Mouse (Mus musculus): ENCODE measurements around the gene Tmem30c. TPM values are rescaled to one million over a fixed set of nuclear protein-coding genes. Genes with fewer than 3 reads are reported as not detected.

Gene Tmem30c
- 0.20 and 0.26 TPM in 2 replicates for polyA plus RNA-seq (2015; fragmentation: Nextera tagmentation; extraction: Ambion mirVana)

- no peak within 1 kb of the TSS for H3K27ac ChIP-seq
- H3K4me3 ChIP-seq, result no peak within 1 kb of the TSS
- no peaks in the 10 kb centered on the region for H3K36me3 ChIP-seq (ENCODE audit: poor library complexity, severe bottlenecking)
- no peak within 1 kb of the TSS for H3K4me2 ChIP-seq
- no peaks in the 10 kb centered on the region for H3K27me3 ChIP-seq
- ATAC-seq, result no peak
- no peaks in the 10 kb centered on the region for H3K9me3 ChIP-seq (replicated peaks)
- no peaks in the 10 kb centered on the region for H3K4me1 ChIP-seq
- no peak within 1 kb of the TSS for H3K9ac ChIP-seq
- 73% methylated on average over 2 of the region's 2 CpGs for WGBS
These were observed at the start of gene Tmem30c for GRCm38 (mm10) chr16:57292765-57293164. Tmem30c (minus strand) TSS chr16:57292865.

DNA sequence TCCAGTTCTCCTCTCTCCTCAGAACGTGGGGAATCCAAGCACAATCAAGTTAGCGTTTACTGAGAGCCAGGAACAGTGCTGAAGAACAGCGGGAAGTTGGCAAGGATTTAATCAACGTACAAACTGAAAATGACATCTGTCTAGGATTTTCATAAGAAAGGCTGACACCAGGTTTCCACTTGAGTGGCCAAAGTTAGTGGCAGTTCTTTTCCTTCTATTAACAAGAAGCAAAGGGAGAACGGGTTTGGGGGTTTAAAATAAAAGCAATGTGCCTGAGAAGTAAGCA is 47.9 kb upstream of the Tmem30c start:
- Histone ChIP-seq H3K36me3 (ENCODE audit: poor library complexity, severe bottlenecking) (no peaks in the 10 kb centered on the region), H3K9me3 (replicated peaks) (no peaks in the 10 kb centered on the region; the same call in 1 of the 2 replicates), H3K27ac (no peak overlapping the region), H3K4me3 (no peak overlapping the region), H3K4me1 (peaks cover 5% of the 10 kb centered on the region; the same call in 1 of the 2 replicates), H3K9ac (no peak overlapping the region), H3K27me3 (no peaks in the 10 kb centered on the region), H3K4me2 (no peak overlapping the region)
- ATAC-seq, result no peak
- 41% methylated on average over 5 of the region's 5 CpGs for WGBS

DNA sequence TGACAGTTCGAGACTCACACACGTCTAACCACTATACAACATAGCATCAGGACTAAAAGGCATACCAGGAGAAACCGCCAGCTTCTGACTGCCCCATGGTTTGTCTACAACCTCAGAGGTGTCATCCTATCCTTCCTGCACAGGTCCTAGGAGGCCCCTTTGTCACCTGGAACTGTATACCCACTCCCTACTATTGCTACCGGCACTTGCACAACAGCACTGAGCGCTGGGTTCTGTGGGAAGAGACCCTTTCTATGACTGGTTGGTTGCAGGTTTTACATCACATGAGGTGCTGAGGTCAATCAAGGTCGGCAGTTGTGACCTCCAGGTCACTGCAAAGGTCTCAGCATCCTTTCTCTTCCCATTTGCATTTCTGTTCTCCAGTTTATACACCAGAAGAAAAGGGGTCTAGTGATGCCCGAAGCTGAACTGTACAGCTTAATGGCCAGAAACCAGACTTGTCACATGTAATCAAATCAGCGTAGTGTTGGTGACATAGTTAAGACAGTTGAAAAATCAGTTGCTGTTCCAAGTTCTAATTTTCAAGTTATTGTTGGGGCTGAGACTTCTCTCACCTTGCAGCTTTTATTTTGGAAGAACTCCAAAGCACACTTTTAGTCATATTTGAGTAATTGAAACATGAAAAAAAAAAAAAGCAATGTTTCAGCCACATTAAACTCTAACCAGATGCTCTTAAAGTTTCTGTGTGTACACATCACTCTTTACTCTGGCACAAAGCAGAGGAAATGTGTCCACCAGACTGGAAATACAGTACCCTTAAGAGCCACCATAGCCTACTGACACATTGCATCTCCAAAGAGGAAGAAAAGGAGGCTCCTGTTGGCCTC is 47.3 kb upstream of the Tmem30c start:
- no peak overlapping the region for H3K27ac ChIP-seq
- no peak overlapping the region for H3K4me2 ChIP-seq
- H3K4me1 ChIP-seq, result peaks cover 5% of the 10 kb centered on the region; the same call in 1 of the 2 replicates
- ATAC-seq, result peak; percentile 58
- no peak overlapping the region for H3K9ac ChIP-seq
- H3K27me3 ChIP-seq, result no peaks in the 10 kb centered on the region
- no peaks in the 10 kb centered on the region for H3K36me3 ChIP-seq (ENCODE audit: poor library complexity, severe bottlenecking)
- WGBS, result 88% methylated on average over 8 of the region's 8 CpGs
- H3K9me3 ChIP-seq (replicated peaks), result no peaks in the 10 kb centered on the region; the same call in 1 of the 2 replicates
- no peak overlapping the region for H3K4me3 ChIP-seq

- Histone ChIP-seq H3K9ac (no peak overlapping the region), H3K36me3 (ENCODE audit: poor library complexity, severe bottlenecking) (no peaks in the 10 kb centered on the region), H3K27me3 (no peaks in the 10 kb centered on the region), H3K27ac (no peak overlapping the region), H3K9me3 (replicated peaks) (no peaks in the 10 kb centered on the region), H3K4me2 (no peak overlapping the region), H3K4me1 (peaks cover 5% of the 10 kb centered on the region; the same call in 1 of the 2 replicates), H3K4me3 (no peak overlapping the region)
- no peak for ATAC-seq
- WGBS, result 87% methylated on average over 11 of the region's 11 CpGs
These were observed 44.2 kb upstream of the Tmem30c start for GRCm38 (mm10) chr16:57336770-57337423.

GRCm38 (mm10) chr16:57332301-57332700 is 39.6 kb upstream of the Tmem30c start:
- no peak overlapping the region for H3K27ac ChIP-seq
- H3K27me3 ChIP-seq, result no peaks in the 10 kb centered on the region
- no peak for ATAC-seq
- no peak overlapping the region for H3K9ac ChIP-seq
- WGBS, result 85% methylated on average over 7 of the region's 7 CpGs
- no peak overlapping the region for H3K4me3 ChIP-seq
- H3K9me3 ChIP-seq (replicated peaks), result no peaks in the 10 kb centered on the region
- no peaks in the 10 kb centered on the region for H3K36me3 ChIP-seq (ENCODE audit: poor library complexity, severe bottlenecking)
- no peak overlapping the region for H3K4me2 ChIP-seq
- H3K4me1 ChIP-seq, result no peaks in the 10 kb centered on the region

- H3K27ac ChIP-seq, result no peak overlapping the region
- no peaks in the 10 kb centered on the region for H3K4me1 ChIP-seq
- no peaks in the 10 kb centered on the region for H3K36me3 ChIP-seq (ENCODE audit: poor library complexity, severe bottlenecking)
- no peak overlapping the region for H3K9ac ChIP-seq
- no peak overlapping the region for H3K4me2 ChIP-seq
- no peaks in the 10 kb centered on the region for H3K9me3 ChIP-seq (replicated peaks)
- no peaks in the 10 kb centered on the region for H3K27me3 ChIP-seq
- ATAC-seq, result no peak
- WGBS, result 86% methylated on average over 2 of the region's 2 CpGs
- H3K4me3 ChIP-seq, result no peak overlapping the region
These were observed 37.4 kb upstream of the Tmem30c start for GRCm38 (mm10) chr16:57330111-57330510.

DNA sequence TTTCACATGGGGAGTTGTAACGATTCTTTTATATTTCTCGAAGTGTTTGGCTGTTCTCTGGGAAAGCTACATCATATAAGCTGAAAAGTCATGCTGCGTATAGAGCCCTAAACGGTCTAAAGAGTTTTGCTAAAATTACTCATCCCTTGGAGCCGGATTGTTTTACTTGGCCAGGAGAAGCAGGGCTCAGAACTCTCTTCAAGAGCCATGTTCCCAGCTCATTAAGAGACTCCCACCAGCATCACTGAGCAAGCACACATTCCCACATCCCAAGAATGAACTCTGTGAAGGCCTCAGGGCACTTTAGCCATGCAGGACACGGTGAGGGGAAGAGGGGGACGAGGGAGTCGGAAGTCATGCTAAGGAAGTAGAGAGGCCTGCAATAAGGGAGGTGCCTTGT is 36.4 kb upstream of the Tmem30c start:
- H3K36me3 ChIP-seq (ENCODE audit: poor library complexity, severe bottlenecking), result no peaks in the 10 kb centered on the region
- no peak overlapping the region for H3K27ac ChIP-seq
- H3K4me3 ChIP-seq, result no peak overlapping the region
- H3K9me3 ChIP-seq (replicated peaks), result no peaks in the 10 kb centered on the region
- H3K27me3 ChIP-seq, result no peaks in the 10 kb centered on the region
- no peak for ATAC-seq
- WGBS, result 83% methylated on average over 8 of the region's 8 CpGs
- H3K9ac ChIP-seq, result no peak overlapping the region
- H3K4me1 ChIP-seq, result no peaks in the 10 kb centered on the region
- no peak overlapping the region for H3K4me2 ChIP-seq

- H3K4me3 ChIP-seq, result no peak overlapping the region
- ATAC-seq, result no peak
- H3K9me3 ChIP-seq (replicated peaks), result no peaks in the 10 kb centered on the region
- H3K27me3 ChIP-seq, result no peaks in the 10 kb centered on the region
- no peak overlapping the region for H3K4me2 ChIP-seq
- WGBS, result 85% methylated on average over 7 of the region's 7 CpGs
- no peaks in the 10 kb centered on the region for H3K36me3 ChIP-seq (ENCODE audit: poor library complexity, severe bottlenecking)
- no peak overlapping the region for H3K27ac ChIP-seq
- H3K4me1 ChIP-seq, result no peaks in the 10 kb centered on the region
- H3K9ac ChIP-seq, result no peak overlapping the region
These were observed 34.3 kb upstream of the Tmem30c start for GRCm38 (mm10) chr16:57326996-57327395.

- Histone ChIP-seq H3K4me2 (no peak overlapping the region), H3K9ac (no peak overlapping the region), H3K4me3 (no peak overlapping the region), H3K36me3 (ENCODE audit: poor library complexity, severe bottlenecking) (no peaks in the 10 kb centered on the region), H3K4me1 (peaks cover 2% of the 10 kb centered on the region; the same call in 1 of the 2 replicates), H3K9me3 (replicated peaks) (no peaks in the 10 kb centered on the region), H3K27me3 (no peaks in the 10 kb centered on the region), H3K27ac (no peak overlapping the region)
- ATAC-seq, result no peak
- WGBS, result 65% methylated on average over 7 of the region's 7 CpGs
These were observed 26.8 kb upstream of the Tmem30c start for GRCm38 (mm10) chr16:57319284-57320124.

- no peaks in the 10 kb centered on the region for H3K36me3 ChIP-seq (ENCODE audit: poor library complexity, severe bottlenecking)
- no peak overlapping the region for H3K27ac ChIP-seq
- no peak for ATAC-seq
- WGBS, result 89% methylated on average over 8 of the region's 8 CpGs
- no peak overlapping the region for H3K4me3 ChIP-seq
- no peak overlapping the region for H3K4me2 ChIP-seq
- H3K4me1 ChIP-seq, result peaks cover 7% of the 10 kb centered on the region; the same call in 1 of the 2 replicates
- H3K9ac ChIP-seq, result no peak overlapping the region
- H3K27me3 ChIP-seq, result no peaks in the 10 kb centered on the region
- no peaks in the 10 kb centered on the region for H3K9me3 ChIP-seq (replicated peaks)
These were observed 26.0 kb upstream of the Tmem30c start for GRCm38 (mm10) chr16:57318637-57319125.

DNA sequence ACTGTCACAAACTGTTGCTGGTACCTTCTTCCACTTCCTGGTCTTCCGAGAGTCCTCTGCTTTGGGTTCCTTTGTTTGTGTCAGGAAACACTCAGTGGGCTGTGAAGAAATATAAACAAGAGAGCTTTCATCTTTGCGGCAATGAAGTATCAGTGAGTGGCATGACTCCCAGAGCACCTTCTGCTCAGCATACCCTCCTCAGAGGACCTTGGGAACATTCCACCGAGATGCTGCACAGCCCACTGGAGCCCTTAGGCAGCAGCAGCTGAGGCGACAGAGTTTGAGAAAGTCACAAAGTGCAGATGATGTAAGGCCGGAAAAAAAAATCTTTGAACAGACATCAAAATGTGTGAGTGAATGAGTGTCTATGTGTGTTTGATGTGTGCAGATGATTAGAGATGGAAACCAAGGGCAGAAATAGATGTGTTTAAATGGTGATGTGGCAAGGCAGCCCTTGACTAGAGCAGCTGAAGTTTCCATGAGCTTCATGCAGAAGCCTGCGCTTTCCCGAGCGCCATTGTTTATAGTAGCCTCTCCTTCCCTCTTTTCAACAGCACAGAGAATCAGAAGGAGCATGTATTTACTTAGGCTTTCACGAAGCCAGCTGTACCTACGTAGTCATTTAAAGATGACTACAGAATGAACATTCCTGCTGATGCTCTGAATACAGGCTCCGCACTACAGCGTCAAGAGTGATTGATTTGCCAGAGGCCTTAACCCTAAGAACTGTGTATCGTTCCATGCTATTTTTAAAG is 25.4 kb upstream of the Tmem30c start:
- H3K36me3 ChIP-seq (ENCODE audit: poor library complexity, severe bottlenecking), result no peaks in the 10 kb centered on the region
- no peak for ATAC-seq
- no peak overlapping the region for H3K9ac ChIP-seq
- no peak overlapping the region for H3K4me3 ChIP-seq
- WGBS, result 71% methylated on average over 13 of the region's 13 CpGs
- H3K27ac ChIP-seq, result no peak overlapping the region
- H3K9me3 ChIP-seq (replicated peaks), result no peaks in the 10 kb centered on the region
- H3K4me1 ChIP-seq, result peaks cover 7% of the 10 kb centered on the region; the same call in 1 of the 2 replicates
- H3K27me3 ChIP-seq, result no peaks in the 10 kb centered on the region
- no peak overlapping the region for H3K4me2 ChIP-seq

Data from forebrain, embryonic 13.5 days (tissue).